Mouse (Mus musculus): ENCODE measurements at regions not wholly inside any gene's neighbourhood (a gene's known extent, or its start where the extent isn't known, plus 50 kb on each side); places are given as distances from the start of the nearest gene placed in this dataset.

DNA sequence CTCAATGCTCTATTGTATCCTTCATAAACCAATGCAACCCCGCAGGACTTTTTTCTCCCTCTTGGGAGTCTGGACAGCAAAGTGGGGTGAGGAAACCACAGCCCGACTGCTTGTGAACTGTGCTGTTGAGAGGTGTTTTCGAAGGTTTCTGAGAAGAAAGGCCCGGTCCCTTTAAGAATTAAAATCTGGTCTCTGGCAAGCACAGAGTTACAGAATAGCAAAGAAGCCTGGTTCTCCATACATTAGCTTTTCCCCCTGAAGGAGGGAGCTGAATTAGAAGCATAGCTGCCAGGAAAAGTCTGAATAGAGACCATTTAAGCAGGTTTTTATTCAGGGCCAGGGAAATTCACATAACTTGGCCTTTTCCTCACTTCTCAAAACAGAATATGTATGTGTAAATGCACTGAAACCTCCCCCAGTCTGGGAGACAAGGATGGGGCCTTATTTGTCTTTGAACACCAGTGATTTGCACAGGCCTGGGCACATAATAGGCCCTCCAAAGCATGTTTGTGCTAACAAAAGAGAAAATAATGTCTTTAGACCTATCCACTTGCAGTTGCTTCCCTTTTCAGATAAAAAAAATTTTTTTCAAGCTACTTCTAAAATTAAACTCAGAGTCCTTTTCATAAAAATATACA is 178.2 kb upstream of the Arx start:
- TF ChIP-seq CTCF (IDR thresholded peaks at IDR 0.05; ENCODE audit: low read depth): no peak
- TF ChIP-seq EP300 (IDR thresholded peaks at IDR 0.05; ENCODE audit: low read depth): no peak
